Comparison of ENCODE assay signal across 9 mouse cellular contexts in genomic region chr1:136008159-136008533, GRCm38 (mm10). TPM values are rescaled to one million over a fixed set of nuclear protein-coding genes. Genes with fewer than 3 reads are reported as not detected.
A peak's percentile ranks its signal among the peaks of the same experiment; 100 is the strongest.
DNase-seq lines count a peak whose midpoint lies in the region; ATAC-seq and TF ChIP-seq lines count a peak whose summit lies in the region.
"Had no signal": no experiment of that assay in that cellular context is flagged by ENCODE, and none has a peak within 500 bp of the region (broad histone marks: within the 10 kb centered on the region; RNA-seq: fewer than 3 reads in every experiment).

No protein-coding gene starts in this region.

- H3ac ChIP-seq in C2C12 (ENCODE audit: control insufficient read depth, insufficient read length, low read depth): no peak overlapping the region

- peaks cover 11% of the 10 kb centered on the region for H3K4me1 ChIP-seq in E14TG2a.4 (replicated peaks; ENCODE audit: low read depth, low read length)
- H3K4me1 ChIP-seq in forebrain, embryonic 16.5 days (replicated peaks; ENCODE audit: control insufficient read depth, insufficient read depth, low read length): peaks cover 8% of the 10 kb centered on the region
- H3K4me1 ChIP-seq in liver, postnatal 0 days (ENCODE audit: insufficient read depth): peaks cover 30% of the 10 kb centered on the region

- H3K9ac ChIP-seq in forebrain, embryonic 16.5 days (replicated peaks; ENCODE audit: low read depth, low read length): no peak overlapping the region
- H3K9ac ChIP-seq in liver, postnatal 0 days (replicated peaks): no peak overlapping the region

- no peaks in the 10 kb centered on the region for H3K36me3 ChIP-seq in C2C12 (ENCODE audit: control insufficient read depth, insufficient read depth)
- no peaks in the 10 kb centered on the region for H3K36me3 ChIP-seq in E14TG2a.4 (ENCODE audit: insufficient read depth, low read length)
- no peaks in the 10 kb centered on the region for H3K36me3 ChIP-seq in forebrain, embryonic 16.5 days (ENCODE audit: control insufficient read depth, insufficient read depth)
- no peaks in the 10 kb centered on the region for H3K36me3 ChIP-seq in liver, postnatal 0 days (replicated peaks; ENCODE audit: insufficient read depth, low read length)

- no peak overlapping the region for H3K27ac ChIP-seq in forebrain, embryonic 16.5 days (ENCODE audit: low read length)
- peak overlapping the region; percentile 37 for H3K27ac ChIP-seq in liver, postnatal 0 days (ENCODE audit: low read depth)

- no peak for DNase-seq in liver, postnatal 0 days
- no peak for DNase-seq in adrenal gland, postnatal 4 days (ENCODE audit: low spot score in 2 of 2)
- no peak for DNase-seq in ovary, postnatal 36 days (ENCODE audit: low spot score)
- DNase-seq in left cerebral cortex, postnatal 36 days (ENCODE audit: low spot score in 2 of 2): no peak

- no peak for ATAC-seq in forebrain, embryonic 16.5 days
- ATAC-seq in liver, postnatal 0 days: no peak

- H3K27me3 ChIP-seq in C2C12 (ENCODE audit: control insufficient read depth, insufficient read depth, insufficient read length) (no peaks in the 10 kb centered on the region), E14TG2a.4 (ENCODE audit: insufficient read depth, low read length) (peaks cover 34% of the 10 kb centered on the region)
- H3K27me3 ChIP-seq in forebrain, embryonic 16.5 days (replicated peaks; ENCODE audit: control insufficient read depth, insufficient read depth, low read length): peaks cover 14% of the 10 kb centered on the region
- H3K27me3 ChIP-seq in liver, postnatal 0 days (ENCODE audit: insufficient read depth, low read length): no peaks in the 10 kb centered on the region

- no peaks in the 10 kb centered on the region for H3K9me3 ChIP-seq in E14TG2a.4 (ENCODE audit: low read length)
- no peaks in the 10 kb centered on the region for H3K9me3 ChIP-seq in forebrain, embryonic 16.5 days (ENCODE audit: control insufficient read depth, low read length)
- H3K9me3 ChIP-seq in liver, postnatal 0 days (ENCODE audit: low read length): no peaks in the 10 kb centered on the region

- TF ChIP-seq CTCF in C2C12 (IDR thresholded peaks at IDR 0.05; ENCODE audit: control insufficient read depth, insufficient read depth, insufficient read length): no peak
- no peak for TF ChIP-seq CTCF in E14TG2a.4 (conservative IDR thresholded peaks at IDR 0.05; ENCODE audit: low read length)
- TF ChIP-seq CTCF in liver, postnatal 0 days (IDR thresholded peaks at IDR 0.05; ENCODE audit: low read depth): peak; percentile 0; the same call in 1 of the 2 replicates

- intact Hi-C loops in left cerebral cortex, postnatal 36 days (cut with DNase I): no loop called here

- H3K79me2 ChIP-seq in C2C12 (ENCODE audit: control insufficient read depth, insufficient read depth): no peaks in the 10 kb centered on the region

- H3K79me3 ChIP-seq in C2C12 (ENCODE audit: low read depth): no peaks in the 10 kb centered on the region

- TF ChIP-seq EP300 in liver, postnatal 0 days (IDR thresholded peaks at IDR 0.05; ENCODE audit: low read depth): no peak

- peak overlapping the region; percentile 63 for H3K4me2 ChIP-seq in forebrain, embryonic 16.5 days (ENCODE audit: low read length)
- H3K4me2 ChIP-seq in liver, postnatal 0 days (ENCODE audit: low read depth, low read length): peak overlapping the region; percentile 91

- WGBS in forebrain, embryonic 16.5 days: 22% methylated on average over 8 of the region's 8 CpGs
- 14% methylated on average over 8 of the region's 8 CpGs for WGBS in liver, postnatal 0 days (ENCODE audit: insufficient replicate concordance)

- H3K4me3 ChIP-seq in C2C12 (ENCODE audit: insufficient read depth, poor library complexity, severe bottlenecking) (peak overlapping the region; percentile 29), E14TG2a.4 (replicated peaks; ENCODE audit: low read length) (peak overlapping the region; percentile 80)
- no peak overlapping the region; the same call in 1 of the 2 replicates for H3K4me3 ChIP-seq in forebrain, embryonic 16.5 days (replicated peaks; ENCODE audit: low read length)
- H3K4me3 ChIP-seq in liver, postnatal 0 days (ENCODE audit: low read depth, low read length): peak overlapping the region; percentile 64

TF ChIP-seq in C2C12, 6 proteins besides CTCF, POLR2A, EP300 and RAD21:
- TF ChIP-seq USF1 (IDR thresholded peaks at IDR 0.05; ENCODE audit: low read depth): peak; percentile 66
- no peak for TF ChIP-seq MYOD1 (IDR thresholded peaks at IDR 0.05; ENCODE audit: control insufficient read depth, insufficient read length, low read depth)
- TF ChIP-seq CEBPB (IDR thresholded peaks at IDR 0.05; ENCODE audit: low read depth): peak; percentile 53
- TF ChIP-seq FOSL1 (IDR thresholded peaks at IDR 0.05; ENCODE audit: insufficient read depth, low read length, poor library complexity, severe bottlenecking): no peak
- no peak for TF ChIP-seq MAX (IDR thresholded peaks at IDR 0.05)
- no peak for TF ChIP-seq MYOG (IDR thresholded peaks at IDR 0.05; ENCODE audit: control insufficient read depth, extremely low read depth, insufficient read length)

RNA-seq across cellular contexts. Expression of gene Tmem9, which starts 0.2 kb away (rescaled TPM):
- polyA plus RNA-seq in C2C12 (2012; fragmentation: generic; extraction: Trizol): 60.3 TPM
- polyA plus RNA-seq in forebrain, embryonic 16.5 days (2015; fragmentation: Nextera tagmentation; extraction: Ambion mirVana): 141 and 146 TPM in 2 replicates
- 56.4 and 57.4 TPM in 2 replicates for polyA plus RNA-seq in liver, postnatal 0 days (2015; fragmentation: Nextera tagmentation; extraction: Ambion mirVana)
- 10 to 100 TPM; 68.3 to 69.2 TPM for total RNA-seq in adrenal gland, postnatal 4 days (2021)
- 10 to 100 TPM; 61.4 to 63.7 TPM for total RNA-seq in left cerebral cortex, postnatal 36 days (2021)

RNA-seq across cellular contexts. Expression of gene Igfn1, which starts 2.0 kb away (rescaled TPM):
- 0.06 TPM for polyA plus RNA-seq in C2C12 (2012; fragmentation: generic; extraction: Trizol)
- not detected in 2 replicates for polyA plus RNA-seq in forebrain, embryonic 16.5 days (2015; fragmentation: Nextera tagmentation; extraction: Ambion mirVana)
- polyA plus RNA-seq in liver, postnatal 0 days (2015; fragmentation: Nextera tagmentation; extraction: Ambion mirVana): not detected in 2 replicates
- total RNA-seq in adrenal gland, postnatal 4 days (2021): 1 to 10 TPM in 1 of 2 experiments, under 1 TPM in 1; 0.28 to 2.4 TPM
- total RNA-seq in left cerebral cortex, postnatal 36 days (2021): 10 to 100 TPM; 12.8 to 16.3 TPM
- total RNA-seq: adrenal gland, postnatal 14 days had no signal

RNA-seq across cellular contexts. Expression of gene Ascl5, which starts 42.5 kb away (rescaled TPM):
- polyA plus RNA-seq in C2C12 (2012; fragmentation: generic; extraction: Trizol): not detected
- not detected in 2 replicates for polyA plus RNA-seq in forebrain, embryonic 16.5 days (2015; fragmentation: Nextera tagmentation; extraction: Ambion mirVana)
- not detected in 2 replicates for polyA plus RNA-seq in liver, postnatal 0 days (2015; fragmentation: Nextera tagmentation; extraction: Ambion mirVana)
- total RNA-seq in adrenal gland, postnatal 4 days (2021): not detected
- total RNA-seq in left cerebral cortex, postnatal 36 days (2021): 1 to 10 TPM; 1.6 to 3.6 TPM
- total RNA-seq: adrenal gland, postnatal 14 days; layer of hippocampus, postnatal 36 days had no signal

RNA-seq across cellular contexts. Expression of gene Cacna1s, which starts 44.4 kb away (rescaled TPM):
- 0.23 TPM for polyA plus RNA-seq in C2C12 (2012; fragmentation: generic; extraction: Trizol)
- 0.32 and 0.54 TPM in 2 replicates for polyA plus RNA-seq in forebrain, embryonic 16.5 days (2015; fragmentation: Nextera tagmentation; extraction: Ambion mirVana)
- 0.37 TPM in 1 of 2 replicates, not detected in the other for polyA plus RNA-seq in liver, postnatal 0 days (2015; fragmentation: Nextera tagmentation; extraction: Ambion mirVana)
- 1 to 10 TPM; 6.0 to 9.7 TPM for total RNA-seq in adrenal gland, postnatal 4 days (2021)
- total RNA-seq in left cerebral cortex, postnatal 36 days (2021): 1 to 10 TPM in 1 of 2 experiments, under 1 TPM in 1; 0.81 to 2.3 TPM
